In the genomic region with DNA sequence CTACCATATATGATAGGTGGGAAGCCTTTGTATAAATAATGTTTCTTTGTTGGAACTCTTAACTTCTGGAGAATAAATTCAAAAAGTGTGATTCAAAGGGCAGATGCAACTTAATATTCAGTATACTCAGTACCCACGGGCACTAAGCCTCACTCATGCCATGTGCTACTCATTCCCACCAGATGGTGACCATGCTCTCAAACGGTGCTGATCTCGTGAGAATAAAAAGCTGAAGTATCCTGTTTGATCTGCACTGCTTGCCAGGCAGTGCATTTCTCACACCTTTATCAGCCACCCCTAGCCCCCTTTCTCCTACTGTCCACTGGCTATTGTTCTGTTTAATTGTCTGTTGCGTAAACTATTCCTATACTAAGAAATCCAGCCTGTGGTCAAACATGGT, we compare ENCODE assay signal across 19 mouse cellular contexts.
DNase-seq lines count a peak whose midpoint lies in the region; ATAC-seq and TF ChIP-seq lines count a peak whose summit lies in the region.
"Had no signal": no experiment of that assay in that cellular context is flagged by ENCODE, and none has a peak within 500 bp of the region (broad histone marks: within the 10 kb centered on the region; RNA-seq: fewer than 3 reads in every experiment).

No protein-coding gene starts in this region.

- no peak overlapping the region for H3K27ac ChIP-seq in hindbrain, embryonic 13.5 days
- H3K27ac ChIP-seq in hindbrain, embryonic 10.5 days, result no peak overlapping the region
- no peak overlapping the region for H3K27ac ChIP-seq in midbrain, embryonic 13.5 days
- no peak overlapping the region for H3K27ac ChIP-seq in midbrain, embryonic 11.5 days (ENCODE audit: low read depth, low read length)
- H3K27ac ChIP-seq: forebrain, embryonic 10.5 days; gastrocnemius, adult 2 months; hindbrain, embryonic 15.5 days had no signal

- TF ChIP-seq POLR2A in brain, embryonic 14.5 days (IDR thresholded peaks at IDR 0.05; ENCODE audit: borderline replicate concordance, extremely low read depth, insufficient read depth, insufficient read length, poor library complexity, severe bottlenecking), result no peak

- no peak overlapping the region for H3K4me3 ChIP-seq in hindbrain, embryonic 13.5 days
- H3K4me3 ChIP-seq in hindbrain, embryonic 10.5 days, result no peak overlapping the region
- no peak overlapping the region for H3K4me3 ChIP-seq in midbrain, embryonic 13.5 days (replicated peaks)
- no peak overlapping the region for H3K4me3 ChIP-seq in midbrain, embryonic 11.5 days (ENCODE audit: low read depth, low read length)
- H3K4me3 ChIP-seq: forebrain, embryonic 10.5 days; gastrocnemius, adult 2 months; hindbrain, embryonic 15.5 days had no signal

- no peaks in the 10 kb centered on the region for H3K36me3 ChIP-seq in hindbrain, embryonic 13.5 days
- no peaks in the 10 kb centered on the region for H3K36me3 ChIP-seq in hindbrain, embryonic 10.5 days
- no peaks in the 10 kb centered on the region for H3K36me3 ChIP-seq in midbrain, embryonic 13.5 days
- no peaks in the 10 kb centered on the region for H3K36me3 ChIP-seq in midbrain, embryonic 11.5 days (ENCODE audit: control insufficient read depth, insufficient read depth, low read length)
- H3K36me3 ChIP-seq: forebrain, embryonic 10.5 days; hindbrain, embryonic 15.5 days had no signal

- no peak overlapping the region for H3K9ac ChIP-seq in hindbrain, embryonic 13.5 days
- no peak overlapping the region for H3K9ac ChIP-seq in midbrain, embryonic 13.5 days (replicated peaks)
- H3K9ac ChIP-seq in midbrain, embryonic 11.5 days (ENCODE audit: low read length), result no peak overlapping the region
- H3K9ac ChIP-seq: forebrain, postnatal 0 days; hindbrain, embryonic 15.5 days had no signal

- ATAC-seq in hindbrain, embryonic 13.5 days (ENCODE audit: low FRiP score), result 0 out of 2 replicates have a peak, but pooled peaks have one; percentile 36
- 0 out of 2 replicates have a peak, but pooled peaks have one; percentile 43 for ATAC-seq in midbrain, embryonic 13.5 days
- no peak for ATAC-seq in midbrain, embryonic 11.5 days (ENCODE audit: low FRiP score)
- ATAC-seq: CD4-positive, CD25-positive, alpha-beta regulatory T cell, adult 4 months; forebrain, postnatal 0 days had no signal

- no peaks in the 10 kb centered on the region for H3K27me3 ChIP-seq in hindbrain, embryonic 13.5 days
- H3K27me3 ChIP-seq in hindbrain, embryonic 10.5 days (ENCODE audit: insufficient read depth, poor library complexity, severe bottlenecking), result no peaks in the 10 kb centered on the region
- H3K27me3 ChIP-seq in midbrain, embryonic 13.5 days, result no peaks in the 10 kb centered on the region
- H3K27me3 ChIP-seq in midbrain, embryonic 11.5 days (ENCODE audit: control insufficient read depth, insufficient read depth, low read length), result no peaks in the 10 kb centered on the region
- H3K27me3 ChIP-seq: hindbrain, embryonic 15.5 days had no signal

- H3K4me2 ChIP-seq in hindbrain, embryonic 13.5 days, result no peak overlapping the region
- no peak overlapping the region for H3K4me2 ChIP-seq in midbrain, embryonic 13.5 days (replicated peaks)
- no peak overlapping the region for H3K4me2 ChIP-seq in midbrain, embryonic 11.5 days
- H3K4me2 ChIP-seq: heart, embryonic 11.5 days; hindbrain, embryonic 15.5 days had no signal

- WGBS in hindbrain, embryonic 13.5 days, result 76% methylated on average over 4 of the region's 4 CpGs
- 79% methylated on average over 4 of the region's 4 CpGs for WGBS in hindbrain, embryonic 10.5 days
- WGBS in midbrain, embryonic 13.5 days, result 66% methylated on average over 4 of the region's 4 CpGs
- WGBS in midbrain, embryonic 11.5 days, result 86% methylated on average over 4 of the region's 4 CpGs

- no peak for DNase-seq in hindbrain, embryonic 10.5 days (ENCODE audit: low spot score)
- DNase-seq in midbrain, embryonic 11.5 days (ENCODE audit: low spot score, missing footprints), result no peak
- peak; percentile 21 for DNase-seq in brain, embryonic 14.5 days (ENCODE audit: low read depth)
- no peak for DNase-seq in thymus, postnatal 14 days
- DNase-seq: adrenal gland, adult 2 months; adrenal gland, postnatal 14 days; cerebellum, adult 18-20 months; cerebellum, adult 9-10 months; forebrain, postnatal 0 days; gastrocnemius, adult 2 months; gastrocnemius, postnatal 14 days; heart, adult 11 months; heart, postnatal 36 days had no signal

- H3K9me3 ChIP-seq in hindbrain, embryonic 13.5 days, result no peaks in the 10 kb centered on the region
- no peaks in the 10 kb centered on the region for H3K9me3 ChIP-seq in hindbrain, embryonic 10.5 days
- no peaks in the 10 kb centered on the region for H3K9me3 ChIP-seq in midbrain, embryonic 13.5 days
- H3K9me3 ChIP-seq in midbrain, embryonic 11.5 days (ENCODE audit: control insufficient read depth, low read length), result no peaks in the 10 kb centered on the region
- H3K9me3 ChIP-seq: forebrain, embryonic 10.5 days; hindbrain, embryonic 15.5 days had no signal

- no peak for TF ChIP-seq CTCF in brain, embryonic 14.5 days (IDR thresholded peaks at IDR 0.05; ENCODE audit: borderline replicate concordance, extremely low read depth, insufficient read depth, insufficient read length)

- no peaks in the 10 kb centered on the region for H3K4me1 ChIP-seq in hindbrain, embryonic 13.5 days (replicated peaks)
- no peaks in the 10 kb centered on the region for H3K4me1 ChIP-seq in hindbrain, embryonic 10.5 days (replicated peaks)
- H3K4me1 ChIP-seq in midbrain, embryonic 13.5 days (replicated peaks), result 0 out of 2 replicates have a peak, but pooled peaks cover 6% of the 10 kb centered on the region
- no peaks in the 10 kb centered on the region for H3K4me1 ChIP-seq in midbrain, embryonic 11.5 days (ENCODE audit: control insufficient read depth, insufficient read depth, low read length)
- H3K4me1 ChIP-seq: forebrain, embryonic 10.5 days; hindbrain, embryonic 15.5 days had no signal
